Mouse (Mus musculus): ENCODE results near the gene Sdcbp2. TPM values are rescaled to one million over a fixed set of nuclear protein-coding genes. Genes with fewer than 3 reads are reported as not detected.
A peak's percentile ranks its signal among the peaks of the same experiment; 100 is the strongest.

Sdcbp2 gene
- total and polyA plus RNA-seq, 3 experiments, result 0.25 TPM; not detected in 2

DNA sequence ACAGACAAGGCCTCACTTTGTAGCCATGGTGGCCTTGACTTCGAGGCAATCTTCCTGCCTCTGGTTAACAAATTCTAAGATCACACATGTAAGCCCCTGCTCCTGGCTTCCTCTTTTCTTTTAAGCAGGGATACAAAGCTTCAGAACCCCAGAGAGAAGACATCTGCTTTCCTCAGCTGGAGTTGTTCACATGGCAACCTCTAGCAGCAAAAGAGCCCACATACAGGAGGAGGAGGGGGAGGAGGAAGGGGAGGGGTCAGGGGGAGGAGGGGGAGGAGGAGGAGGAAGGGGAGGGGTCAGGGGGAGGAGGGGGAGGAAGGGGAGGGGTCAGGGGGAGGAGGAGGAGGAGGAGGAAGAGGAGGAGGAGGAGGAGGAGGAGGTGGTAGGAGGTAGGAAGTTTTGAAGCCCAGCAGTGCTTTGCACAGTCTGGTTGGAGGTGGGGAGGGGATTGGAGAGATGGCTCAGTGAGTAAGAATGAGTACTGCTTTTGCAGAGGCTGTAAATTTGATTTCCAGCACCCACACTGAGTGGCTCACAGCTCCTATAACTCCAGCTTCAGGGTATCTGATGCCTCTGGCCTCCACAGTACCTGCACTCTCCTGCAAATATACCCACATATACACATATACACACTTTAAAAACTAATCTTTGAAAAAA, 36.3 kb upstream of the Sdcbp2 start:
- no peaks in the 10 kb centered on the region for H3K9me3 ChIP-seq (replicated peaks; ENCODE audit: insufficient read depth, low read length)
- no peak for TF ChIP-seq MXI1 (IDR thresholded peaks at IDR 0.05; ENCODE audit: low read depth, low read length)
- TF ChIP-seq MAX (IDR thresholded peaks at IDR 0.05; ENCODE audit: low read length), result peak; percentile 43; the same call in 1 of the 2 replicates
- TF ChIP-seq ETS1 (IDR thresholded peaks at IDR 0.05; ENCODE audit: low read depth, low read length), result peak; percentile 85
- no peak for TF ChIP-seq GABPA (IDR thresholded peaks at IDR 0.05; ENCODE audit: low read depth, low read length)
- 0 out of 2 replicates have a peak, but pooled peaks have one; percentile 12 for TF ChIP-seq TCF12 (IDR thresholded peaks at IDR 0.05; ENCODE audit: low read depth, low read length)
- peak; percentile 51; the same call in 1 of the 2 replicates for TF ChIP-seq HCFC1 (IDR thresholded peaks at IDR 0.05; ENCODE audit: low read depth, low read length)
- 0 out of 2 replicates have a peak, but pooled peaks have one; percentile 17 for TF ChIP-seq ELF1 (IDR thresholded peaks at IDR 0.05; ENCODE audit: low read depth, low read length)
- peak; percentile 92 for TF ChIP-seq MAZ (IDR thresholded peaks at IDR 0.05; ENCODE audit: low read depth, low read length)
- TF ChIP-seq MYC (IDR thresholded peaks at IDR 0.05; ENCODE audit: low read depth, low read length), result peak; percentile 36; the same call in 1 of the 2 replicates
- TF ChIP-seq SIN3A (IDR thresholded peaks at IDR 0.05; ENCODE audit: low read length), result peak; percentile 69; the same call in 1 of the 2 replicates
- TF ChIP-seq USF2 (IDR thresholded peaks at IDR 0.05; ENCODE audit: borderline replicate concordance in 1 of 2, insufficient read depth in 1 of 2, low read depth in 1 of 2, low read length in 2 of 2), result no peak
- no peak overlapping the region for H3K9ac ChIP-seq (ENCODE audit: control insufficient read depth, low read depth, low read length, poor library complexity, severe bottlenecking)
- H3K36me3 ChIP-seq (ENCODE audit: control insufficient read depth in 1 of 2, insufficient read depth in 2 of 2, low read length in 2 of 2), result peaks cover 0 to 23% of the 10 kb centered on the region in 2 experiments; a peak in 2 of 4 replicates
- H3K4me1 ChIP-seq (ENCODE audit: control insufficient read depth in 1 of 2, insufficient read depth in 2 of 2, low read length in 2 of 2), result peaks cover under 1 to 39% of the 10 kb centered on the region in 2 experiments; a peak in 3 of 4 replicates
- peak; percentile 88 for DNase-seq (ENCODE audit: low read depth, low spot score)
- peak overlapping the region; percentile 40 for H3K27ac ChIP-seq (ENCODE audit: control insufficient read depth, low read depth, low read length)
- H3K27me3 ChIP-seq (ENCODE audit: control insufficient read depth in 1 of 2, insufficient read depth in 2 of 2, low read length in 2 of 2), result no peaks in the 10 kb centered on the region
- H3K4me3 ChIP-seq (ENCODE audit: control insufficient read depth in 1 of 2, insufficient read depth in 1 of 2, low read depth in 2 of 2, low read length in 2 of 2), result no peak overlapping the region
- H3K79me2 ChIP-seq (ENCODE audit: control insufficient read depth, insufficient read depth, low read length, poor library complexity), result no peaks in the 10 kb centered on the region

- H3K27ac ChIP-seq (ENCODE audit: control insufficient read depth, low read depth, low read length), result peak overlapping the region; percentile 40
- no peak for TF ChIP-seq USF2 (IDR thresholded peaks at IDR 0.05; ENCODE audit: borderline replicate concordance in 1 of 2, insufficient read depth in 1 of 2, low read depth in 1 of 2, low read length in 2 of 2)
- no peak for TF ChIP-seq TBP (IDR thresholded peaks at IDR 0.05; ENCODE audit: low read depth, low read length)
- TF ChIP-seq KAT2A (conservative IDR thresholded peaks at IDR 0.05; ENCODE audit: low read depth, low read length), result no peak
- no peak for TF ChIP-seq UBTF (IDR thresholded peaks at IDR 0.05; ENCODE audit: borderline replicate concordance, insufficient read depth, low read depth, low read length)
- TF ChIP-seq POLR2AphosphoS2 (IDR thresholded peaks at IDR 0.05; ENCODE audit: low read length), result no peak
- TF ChIP-seq ZKSCAN1 (IDR thresholded peaks at IDR 0.05; ENCODE audit: low read depth, low read length), result no peak
- TF ChIP-seq TAL1 (IDR thresholded peaks at IDR 0.05; ENCODE audit: low read length), result no peak
- TF ChIP-seq RAD21 (IDR thresholded peaks at IDR 0.05; ENCODE audit: low read depth, low read length), result no peak
- peak; percentile 72; the same call in 1 of the 2 replicates for TF ChIP-seq RCOR1 (IDR thresholded peaks at IDR 0.05; ENCODE audit: low read depth, low read length)
- no peak for TF ChIP-seq MYC (IDR thresholded peaks at IDR 0.05; ENCODE audit: low read depth, low read length)
- peak; percentile 60 to 61; a peak in 2 of 4 replicates for TF ChIP-seq EP300 (IDR thresholded peaks at IDR 0.05; ENCODE audit: low read depth in 1 of 2, low read length in 2 of 2)
- TF ChIP-seq MXI1 (IDR thresholded peaks at IDR 0.05; ENCODE audit: low read depth, low read length), result no peak
- no peak for TF ChIP-seq HCFC1 (IDR thresholded peaks at IDR 0.05; ENCODE audit: low read depth, low read length)
- no peak for TF ChIP-seq USF1 (IDR thresholded peaks at IDR 0.05; ENCODE audit: low read depth, low read length)
- no peak for TF ChIP-seq ELF1 (IDR thresholded peaks at IDR 0.05; ENCODE audit: low read depth, low read length)
- TF ChIP-seq TCF12 (IDR thresholded peaks at IDR 0.05; ENCODE audit: low read depth, low read length), result no peak
- TF ChIP-seq MYB (IDR thresholded peaks at IDR 0.05; ENCODE audit: low read depth, low read length), result peak; percentile 41; the same call in 1 of the 2 replicates
- no peak for TF ChIP-seq MEF2A (IDR thresholded peaks at IDR 0.05; ENCODE audit: extremely low read depth, insufficient replicate concordance, low read depth, low read length, poor library complexity, severe bottlenecking)
- TF ChIP-seq BHLHE40 (IDR thresholded peaks at IDR 0.05; ENCODE audit: borderline replicate concordance, low read depth, low read length), result no peak
- TF ChIP-seq JUND (IDR thresholded peaks at IDR 0.05; ENCODE audit: low read depth, low read length), result peak; percentile 80
- no peak for TF ChIP-seq ZNF384 (IDR thresholded peaks at IDR 0.05; ENCODE audit: low read depth, low read length)
- TF ChIP-seq E2F4 (IDR thresholded peaks at IDR 0.05; ENCODE audit: borderline replicate concordance, low read depth, low read length), result no peak
- TF ChIP-seq NELFE (IDR thresholded peaks at IDR 0.05; ENCODE audit: low read depth, low read length), result no peak
Observed at GRCm38 (mm10) chr2:151536618-151536974, 35.8 kb upstream of the Sdcbp2 start.

More at GRCm38 (mm10) chr2:151536618-151536974, 35.8 kb upstream of the Sdcbp2 start:
- no peaks in the 10 kb centered on the region for H3K27me3 ChIP-seq (ENCODE audit: control insufficient read depth in 1 of 2, insufficient read depth in 2 of 2, low read length in 2 of 2)
- H3K9me3 ChIP-seq (replicated peaks; ENCODE audit: insufficient read depth, low read length), result no peaks in the 10 kb centered on the region
- DNase-seq (ENCODE audit: low read depth, low spot score), result peak; percentile 93
- H3K4me3 ChIP-seq (ENCODE audit: control insufficient read depth in 1 of 2, insufficient read depth in 1 of 2, low read depth in 2 of 2, low read length in 2 of 2), result no peak overlapping the region
- no peak overlapping the region for H3K9ac ChIP-seq (ENCODE audit: control insufficient read depth, low read depth, low read length, poor library complexity, severe bottlenecking)
- H3K4me1 ChIP-seq (ENCODE audit: control insufficient read depth in 1 of 2, insufficient read depth in 2 of 2, low read length in 2 of 2), result peaks cover 0 to 39% of the 10 kb centered on the region in 2 experiments; a peak in 3 of 4 replicates
- H3K36me3 ChIP-seq (ENCODE audit: control insufficient read depth in 1 of 2, insufficient read depth in 2 of 2, low read length in 2 of 2), result peaks cover 0 to 26% of the 10 kb centered on the region in 2 experiments; a peak in 2 of 4 replicates
- no peaks in the 10 kb centered on the region for H3K79me2 ChIP-seq (ENCODE audit: control insufficient read depth, insufficient read depth, low read length, poor library complexity)

Measured in MEL (cell line).